Mouse (Mus musculus) liver, adult 2 months (tissue): ENCODE data around the gene Hint1.

ENCODE experiments used
- CTCF ChIP-seq: fragments of 200-500 bp; IDR thresholded peaks from 2 replicates; pipeline ENCODE4 v1.5.1; 2011; ENCODE audit warnings: low read depth, low read length, control low read depth
- POLR2A ChIP-seq: fragments of 200-500 bp; IDR thresholded peaks from 2 replicates; pipeline ENCODE4 v1.6.1; 2011; ENCODE audit warnings: low read length, control low read depth; ENCODE audit not compliant: insufficient read depth; ENCODE audit errors: extremely low read depth

DNA sequence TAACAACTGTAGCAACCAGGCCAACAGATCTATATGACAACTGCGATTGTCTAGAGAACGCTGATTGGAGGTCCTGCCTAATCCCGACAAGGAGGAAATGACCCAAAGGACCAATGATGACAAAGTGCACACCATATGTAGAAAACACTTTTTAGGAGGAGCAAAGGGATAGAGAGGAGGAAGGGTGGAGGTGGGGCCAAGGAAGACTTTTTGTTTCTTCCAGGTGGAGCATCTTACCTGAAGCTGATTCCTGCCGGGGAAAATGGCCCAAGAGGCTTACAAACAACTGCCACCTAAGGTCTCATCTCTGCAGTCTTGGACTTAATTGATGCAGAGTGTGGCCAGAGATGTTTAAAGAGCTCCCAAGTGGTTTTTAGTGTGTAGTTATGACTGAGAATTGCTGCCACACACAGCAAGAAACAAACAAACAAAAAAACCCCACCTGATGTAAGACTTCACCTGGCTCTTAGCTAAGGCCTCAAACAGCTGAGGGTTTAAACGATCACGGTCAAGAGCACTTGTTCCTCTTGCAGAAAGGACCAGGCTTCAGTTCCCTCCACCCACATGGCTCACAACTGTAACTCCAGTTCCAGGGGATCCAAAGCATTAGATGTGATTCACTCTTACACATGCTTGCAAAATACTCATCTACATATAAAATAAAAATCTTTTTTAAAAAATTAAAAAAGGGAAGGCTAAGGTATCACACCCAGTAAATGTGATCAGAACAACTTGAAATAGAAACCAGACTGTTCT lies 675 bp upstream of the Hint1 start:
- TF ChIP-seq CTCF (no peak), POLR2A (no peak)
